Mouse (Mus musculus) midbrain, embryonic 14.5 days (tissue): ENCODE data around the gene Rin2. TPM values are rescaled to one million over a fixed set of nuclear protein-coding genes. Genes with fewer than 3 reads are reported as not detected.

Experiments
- ATAC-seq: fragments of 200-750 bp; cut with Nextera tagmentation; 2 replicates; pipeline ENCODE4 v1.8.0; 2017; ENCODE audit warnings: moderate number of reproducible peaks, moderate library complexity; ENCODE audit not compliant: low FRiP score, low TSS enrichment
- DNase-seq: peaks from one replicate; pipeline ENCODE4 v3.0.0-alpha.2; 2015
- H3K27ac ChIP-seq: fragments of 300-500 bp; sonication (generic); replicated peaks from 2 replicates; pipeline ENCODE4 v1.5.1; 2014; ENCODE audit warnings: mild to moderate bottlenecking, low read depth, low read length, moderate library complexity
- H3K27me3 ChIP-seq: fragments of 300-500 bp; sonication (generic); 2 replicates; pipeline ENCODE4 v1.6.1; 2014; ENCODE audit warnings: low read length, control low read depth, mixed read lengths; ENCODE audit not compliant: control insufficient read depth, insufficient read depth
- H3K36me3 ChIP-seq: fragments of 300-500 bp; sonication (generic); 2 replicates; pipeline ENCODE4 v1.6.1; 2014; ENCODE audit warnings: low read length, control low read depth; ENCODE audit not compliant: control insufficient read depth, insufficient read depth
- H3K4me1 ChIP-seq: fragments of 300-500 bp; sonication (generic); 2 replicates; pipeline ENCODE4 v1.6.1; 2014; ENCODE audit warnings: mild to moderate bottlenecking, antibody characterized with exemption, low read length, control low read depth; ENCODE audit not compliant: control insufficient read depth, insufficient read depth
- H3K4me2 ChIP-seq: fragments of 300-500 bp; sonication (generic); 2 replicates; pipeline ENCODE4 v1.6.1; 2014; ENCODE audit warnings: mild to moderate bottlenecking, low read length, moderate library complexity
- H3K4me3 ChIP-seq: fragments of 300-500 bp; sonication (generic); replicated peaks from 2 replicates; pipeline ENCODE4 v1.5.1; 2014; ENCODE audit warnings: low read depth, low read length
- H3K9ac ChIP-seq: fragments of 300-500 bp; sonication (generic); replicated peaks from 2 replicates; pipeline ENCODE4 v1.6.1; 2014; ENCODE audit warnings: mild to moderate bottlenecking, low read length, moderate library complexity
- H3K9me3 ChIP-seq: fragments of 300-500 bp; sonication (generic); 2 replicates; pipeline ENCODE4 v1.6.1; 2016; ENCODE audit warnings: low read length, control low read depth, mixed read lengths; ENCODE audit not compliant: control insufficient read depth
- whole genome bisulfite sequencing: fragments of 180-500 bp; shearing (Covaris S2); extraction: QIAGEN DNeasy Blood & Tissue Kit; methylation state at CpG from one replicate; pipeline ENCODE4 v1.1.7; 2014; 5-methylcytosine and 5-hydroxymethylcytosine counted together
- polyA plus RNA-seq: library from polyadenylated mRNA; unstranded; fragments of >200 nt; fragmentation: Nextera tagmentation; extraction: Ambion mirVana; gene quantifications from 2 replicates; pipeline ENCODE4 v1.2.1, GENCODE M21; 2014

The Rin2 gene
- polyA plus RNA-seq, 1 experiment from 2014 or later = 14.6 TPM

GRCm38 (mm10) chr2:145691367-145692009 is 16.5 kb downstream of the Rin2 start:
- Histone ChIP-seq H3K4me3 (no peak overlapping the region), H3K9ac (no peak overlapping the region), H3K27ac (no peak overlapping the region), H3K9me3 (no peaks in the 10 kb centered on the region), H3K27me3 (no peaks in the 10 kb centered on the region), H3K4me2 (no peak overlapping the region), H3K4me1 (no peaks in the 10 kb centered on the region), H3K36me3 (no peaks in the 10 kb centered on the region)
- WGBS = 84% methylated on average over 10 of the region's 10 CpGs
- ATAC-seq (no peak), DNase-seq (no peak)

DNA sequence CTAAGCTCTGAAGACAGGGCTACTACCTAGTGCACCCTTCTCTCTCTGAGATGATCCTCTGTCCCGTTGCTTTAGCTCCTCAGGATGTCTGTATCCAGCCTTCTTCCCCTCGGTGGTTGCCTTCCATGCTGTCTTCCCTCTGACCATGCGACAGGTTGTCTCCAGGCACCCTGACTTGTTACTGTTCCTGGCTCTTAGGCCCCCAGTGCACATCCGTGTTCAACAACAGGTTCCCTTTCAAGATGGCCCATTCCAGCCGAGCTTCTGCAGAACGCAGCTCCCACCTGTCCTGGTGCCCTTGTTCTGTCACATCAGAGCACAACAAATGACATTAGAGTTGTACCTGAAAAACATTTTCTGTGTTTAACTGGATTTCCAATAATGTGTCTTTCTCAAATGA is 22.1 kb downstream of the Rin2 start:
- WGBS = 85% methylated on average over 6 of the region's 6 CpGs
- Histone ChIP-seq H3K4me1 (no peaks in the 10 kb centered on the region), H3K27me3 (no peaks in the 10 kb centered on the region), H3K4me2 (no peak overlapping the region), H3K27ac (no peak overlapping the region), H3K4me3 (no peak overlapping the region), H3K36me3 (no peaks in the 10 kb centered on the region), H3K9me3 (no peaks in the 10 kb centered on the region), H3K9ac (no peak overlapping the region)
- ATAC-seq (no peak), DNase-seq (no peak)

GRCm38 (mm10) chr2:145699414-145700071 is 24.5 kb downstream of the Rin2 start:
- ATAC-seq = peak; percentile 46; the same call in 1 of the 2 replicates
- WGBS = 30% methylated on average over 6 of the region's 6 CpGs
- H3K9ac ChIP-seq = no peak overlapping the region

GRCm38 (mm10) chr2:145700237-145700985 is 25.4 kb downstream of the Rin2 start:
- Histone ChIP-seq H3K4me3 (no peak overlapping the region), H3K27ac (no peak overlapping the region), H3K9ac (no peak overlapping the region), H3K36me3 (no peaks in the 10 kb centered on the region), H3K9me3 (no peaks in the 10 kb centered on the region), H3K27me3 (no peaks in the 10 kb centered on the region), H3K4me1 (no peaks in the 10 kb centered on the region), H3K4me2 (no peak overlapping the region)
- 68% methylated on average over 8 of the region's 8 CpGs for WGBS
- ATAC-seq (no peak), DNase-seq (no peak)

More at GRCm38 (mm10) chr2:145699414-145700071, 24.5 kb downstream of the Rin2 start:
- Histone ChIP-seq H3K27ac (no peak overlapping the region), H3K36me3 (no peaks in the 10 kb centered on the region), H3K4me2 (no peak overlapping the region), H3K4me3 (no peak overlapping the region), H3K27me3 (no peaks in the 10 kb centered on the region), H3K9me3 (no peaks in the 10 kb centered on the region), H3K4me1 (no peaks in the 10 kb centered on the region)
- DNase-seq = peak; percentile 83

GRCm38 (mm10) chr2:145701605-145702335 is 26.8 kb downstream of the Rin2 start:
- 87% methylated on average over 12 of the region's 12 CpGs for WGBS
- Histone ChIP-seq H3K4me2 (no peak overlapping the region), H3K9me3 (no peaks in the 10 kb centered on the region), H3K36me3 (no peaks in the 10 kb centered on the region), H3K4me1 (no peaks in the 10 kb centered on the region), H3K4me3 (no peak overlapping the region), H3K27ac (no peak overlapping the region), H3K9ac (no peak overlapping the region), H3K27me3 (no peaks in the 10 kb centered on the region)
- ATAC-seq (no peak), DNase-seq (no peak)

GRCm38 (mm10) chr2:145704738-145705137 is 29.7 kb downstream of the Rin2 start:
- 90% methylated on average over 7 of the region's 7 CpGs for WGBS
- no peaks in the 10 kb centered on the region for H3K4me1 ChIP-seq

DNA sequence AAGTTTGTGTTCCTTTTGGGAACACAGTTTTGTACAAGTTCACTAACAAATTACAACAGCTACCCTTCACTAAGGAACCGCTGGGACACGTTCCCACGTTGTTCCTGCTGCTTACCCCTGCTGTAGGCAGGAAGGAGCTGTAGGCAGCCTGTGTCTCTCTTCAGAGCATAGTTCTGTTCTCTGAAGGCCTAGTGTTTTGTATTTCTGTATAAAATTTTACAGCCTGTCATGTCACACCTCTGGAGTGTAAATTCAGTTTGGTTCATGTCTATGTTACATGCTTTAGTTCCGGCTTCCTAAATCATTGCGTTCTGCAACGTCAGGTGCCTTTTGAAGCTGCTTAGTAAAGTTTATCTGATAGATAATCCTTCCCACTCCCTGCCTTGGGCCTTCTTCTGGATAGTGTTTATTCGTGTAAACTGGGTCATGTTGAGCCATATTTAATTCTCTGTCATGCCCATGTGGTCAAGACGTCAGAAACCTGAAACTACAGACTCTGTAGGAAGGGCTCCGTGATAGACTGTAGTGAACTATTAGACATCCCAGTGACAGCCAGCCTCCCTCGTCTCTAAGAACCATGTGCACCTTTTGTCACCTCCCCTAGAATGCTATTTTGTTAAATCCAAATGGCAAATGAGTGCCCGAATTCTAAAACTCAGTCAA is 34.8 kb downstream of the Rin2 start:
- ATAC-seq = no peak
- Histone ChIP-seq H3K4me2 (no peak overlapping the region), H3K4me1 (no peaks in the 10 kb centered on the region), H3K27me3 (no peaks in the 10 kb centered on the region), H3K36me3 (no peaks in the 10 kb centered on the region), H3K27ac (no peak overlapping the region), H3K4me3 (no peak overlapping the region), H3K9me3 (no peaks in the 10 kb centered on the region), H3K9ac (no peak overlapping the region)
- WGBS = 86% methylated on average over 11 of the region's 11 CpGs
- no peak for DNase-seq

More at GRCm38 (mm10) chr2:145704738-145705137, 29.7 kb downstream of the Rin2 start:
- Histone ChIP-seq H3K4me2 (no peak overlapping the region), H3K9ac (no peak overlapping the region), H3K36me3 (no peaks in the 10 kb centered on the region), H3K27me3 (no peaks in the 10 kb centered on the region), H3K9me3 (no peaks in the 10 kb centered on the region), H3K4me3 (no peak overlapping the region), H3K27ac (no peak overlapping the region)
- DNase-seq = no peak
- no peak for ATAC-seq

DNA sequence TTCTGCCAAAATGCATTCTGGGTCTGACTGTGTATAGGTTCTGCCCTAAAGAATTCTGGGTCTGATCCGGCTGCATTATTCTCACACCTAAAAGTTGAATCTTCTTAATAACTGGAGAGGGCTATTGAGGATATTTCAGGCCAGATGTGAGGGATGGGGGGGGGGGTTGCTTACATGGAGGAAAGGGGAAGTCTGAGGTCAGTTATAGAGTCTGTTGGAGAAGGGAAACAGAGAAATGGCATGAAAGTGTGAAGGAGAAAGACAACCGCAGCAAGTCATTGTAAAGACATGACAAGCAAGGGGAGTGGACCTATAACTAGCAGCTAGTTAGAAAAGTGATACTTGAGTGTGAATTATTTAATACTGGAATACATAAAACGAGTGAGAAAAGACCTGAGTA is 36.5 kb downstream of the Rin2 start:
- Histone ChIP-seq H3K36me3 (no peaks in the 10 kb centered on the region), H3K9me3 (no peaks in the 10 kb centered on the region), H3K4me2 (no peak overlapping the region), H3K27ac (no peak overlapping the region), H3K4me3 (no peak overlapping the region), H3K27me3 (no peaks in the 10 kb centered on the region), H3K9ac (no peak overlapping the region), H3K4me1 (no peaks in the 10 kb centered on the region)
- no peak for DNase-seq
- 85% methylated on average over 3 of the region's 3 CpGs for WGBS
- no peak for ATAC-seq
